Mouse (Mus musculus): ENCODE results near the gene Psmd11.
"Not testable (repeated sequence)": the region's sequence is repeated elsewhere in the genome, so short reads cannot be mapped to it uniquely, and the experiment has no call there.

The Psmd11 gene

GRCm38 (mm10) chr11:80428381-80429008 is at the start of gene Psmd11:
TSS of gene Psmd11 (plus strand) at chr11:80428615.
- peak; percentile 96 to 97 for DNase-seq

DNA sequence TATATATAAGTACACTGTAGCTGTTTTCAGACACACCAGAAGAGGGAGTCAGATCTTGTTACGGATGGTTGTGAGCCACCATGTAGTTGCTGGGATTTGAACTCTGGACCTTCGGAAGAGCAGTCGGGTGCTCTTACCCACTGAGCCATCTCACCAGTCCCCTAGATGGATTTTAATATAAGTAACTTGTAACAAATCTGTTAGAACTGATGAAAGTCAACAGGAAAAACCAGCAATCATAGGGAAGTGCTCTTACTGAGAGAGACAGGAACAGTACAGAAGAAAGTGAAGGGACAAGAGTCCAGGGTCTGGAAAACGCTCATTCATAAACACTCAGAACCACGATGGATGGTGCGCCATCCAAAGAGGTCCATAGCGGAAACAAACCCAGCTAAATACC is 49.2 kb upstream of the Psmd11 start:
- DNase-seq: not testable (repeated sequence)

DNA sequence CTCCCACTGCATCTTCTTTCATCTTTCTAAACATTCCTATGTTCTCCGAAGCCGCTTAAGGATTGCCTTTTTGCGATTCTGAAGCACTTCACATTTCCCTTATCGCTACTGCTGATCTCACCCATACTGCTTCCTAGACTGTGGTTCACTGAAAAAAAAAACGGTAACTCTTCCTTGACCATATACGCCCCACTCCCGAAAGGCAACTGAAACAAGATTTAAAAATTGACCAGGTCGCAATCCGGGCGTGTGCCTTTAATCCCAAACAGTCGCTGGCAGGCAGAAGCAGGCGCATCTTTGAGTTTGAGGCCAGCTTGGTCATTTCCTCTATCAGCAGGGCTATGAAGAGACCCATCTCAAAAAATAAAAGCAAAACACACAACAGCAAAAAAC is 45.8 kb upstream of the Psmd11 start:
- peak; percentile 26 to 42 for DNase-seq

GRCm38 (mm10) chr11:80383019-80383625 is 45.3 kb upstream of the Psmd11 start, which contains the start of gene Zfp207:
TSS of gene Zfp207 (plus strand) at chr11:80383279.
- peak; percentile 98 to 99 for DNase-seq

DNA sequence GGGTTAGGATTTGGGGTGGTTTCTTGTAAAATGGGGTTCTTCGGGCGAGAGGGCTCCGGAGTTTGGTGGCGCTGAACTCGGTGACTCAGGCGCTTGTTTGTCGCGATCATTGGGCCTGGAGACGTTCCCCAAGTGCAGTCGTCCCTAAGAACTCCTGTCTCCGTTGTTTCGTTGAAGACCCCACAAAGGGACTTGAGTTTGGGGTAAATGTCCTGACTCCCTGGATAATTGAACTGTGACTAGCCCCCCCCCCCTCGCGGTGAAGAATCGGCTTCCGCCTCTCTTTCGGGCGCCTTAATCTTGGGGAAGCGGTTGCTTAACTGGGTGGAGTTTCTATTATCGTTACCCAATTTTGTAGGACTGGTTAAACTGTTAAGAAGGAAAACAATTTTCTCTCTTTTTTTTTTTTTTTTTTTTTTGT is 44.8 kb upstream of the Psmd11 start:
- no peak for DNase-seq

DNA sequence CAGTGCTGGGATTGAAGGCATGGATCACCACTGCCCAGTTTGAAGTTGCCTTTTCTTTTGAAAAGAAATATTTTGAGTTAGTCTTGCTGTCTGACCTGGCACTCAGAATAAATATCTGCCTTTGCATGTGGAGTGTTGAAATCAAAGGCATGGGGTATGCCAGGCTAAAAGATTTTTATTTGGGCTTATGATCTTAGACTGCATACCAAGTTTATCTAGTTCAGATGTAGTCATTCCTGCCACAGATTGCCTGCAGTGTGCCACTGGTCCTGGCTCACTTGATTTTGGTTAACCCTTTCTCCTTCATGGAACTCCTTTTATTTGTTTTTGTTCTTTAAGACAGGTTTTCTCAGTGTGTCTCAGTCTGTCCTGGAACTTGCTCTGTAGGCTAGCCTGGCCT is 44.0 kb upstream of the Psmd11 start:
- DNase-seq: no peak

DNA sequence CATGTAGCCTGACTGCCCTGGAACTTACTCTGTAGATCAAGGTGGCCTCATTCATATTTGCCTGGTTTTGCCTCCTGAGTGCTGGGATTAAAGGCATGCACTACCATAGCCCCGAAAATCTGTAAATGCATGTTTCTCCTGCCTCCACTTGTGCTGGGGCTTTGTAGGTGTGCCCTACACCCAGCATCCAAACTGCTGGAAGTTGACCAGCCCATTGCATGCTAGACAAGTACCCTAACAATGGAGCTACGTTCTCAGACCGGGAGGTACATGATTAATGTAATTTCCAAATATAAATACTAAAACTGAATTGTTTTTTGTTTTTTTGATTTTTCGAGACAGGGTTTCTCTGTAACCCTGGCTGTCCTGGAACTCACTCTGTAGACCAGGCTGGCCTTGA is 43.4 kb upstream of the Psmd11 start:
- DNase-seq: no peak

DNA sequence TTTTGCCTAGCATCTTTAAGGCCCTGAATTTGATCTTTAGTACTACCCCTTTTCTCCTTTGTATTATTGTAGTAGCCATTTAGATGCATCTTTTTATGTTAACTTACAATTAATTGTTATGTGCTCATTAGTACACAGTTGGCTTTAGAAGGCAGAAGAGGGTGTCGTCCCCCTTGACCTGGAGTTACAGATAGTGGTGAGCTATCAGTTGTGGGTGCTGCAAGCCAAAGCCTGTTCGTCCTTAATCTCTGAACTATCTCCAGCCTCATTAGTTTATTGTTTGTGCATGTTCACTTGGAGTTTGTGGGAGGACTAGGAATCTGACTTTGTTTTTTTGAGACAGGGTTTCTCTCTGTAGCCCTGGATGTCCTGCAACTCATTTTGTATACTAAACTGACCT is 41.6 kb upstream of the Psmd11 start:
- DNase-seq: no peak

DNA sequence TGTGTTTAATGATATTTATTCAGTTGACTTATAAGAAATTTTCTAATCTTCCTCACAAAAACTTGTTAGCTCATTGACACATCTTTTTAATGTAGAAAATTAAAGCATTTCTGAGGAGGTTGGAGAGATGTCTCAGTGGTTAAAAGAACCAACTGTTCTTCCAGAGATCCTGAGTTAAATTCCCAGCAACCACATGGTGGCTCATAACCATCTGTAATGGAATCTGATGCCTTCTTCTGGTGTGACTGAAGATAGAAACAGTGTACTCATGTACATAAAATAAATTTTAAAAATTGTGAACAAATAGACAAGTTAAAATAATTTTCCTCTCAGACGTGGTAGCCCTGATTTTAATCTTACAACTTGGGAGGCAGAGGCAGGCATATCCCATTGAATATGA is 38.5 kb upstream of the Psmd11 start:
- DNase-seq: no peak

DNA sequence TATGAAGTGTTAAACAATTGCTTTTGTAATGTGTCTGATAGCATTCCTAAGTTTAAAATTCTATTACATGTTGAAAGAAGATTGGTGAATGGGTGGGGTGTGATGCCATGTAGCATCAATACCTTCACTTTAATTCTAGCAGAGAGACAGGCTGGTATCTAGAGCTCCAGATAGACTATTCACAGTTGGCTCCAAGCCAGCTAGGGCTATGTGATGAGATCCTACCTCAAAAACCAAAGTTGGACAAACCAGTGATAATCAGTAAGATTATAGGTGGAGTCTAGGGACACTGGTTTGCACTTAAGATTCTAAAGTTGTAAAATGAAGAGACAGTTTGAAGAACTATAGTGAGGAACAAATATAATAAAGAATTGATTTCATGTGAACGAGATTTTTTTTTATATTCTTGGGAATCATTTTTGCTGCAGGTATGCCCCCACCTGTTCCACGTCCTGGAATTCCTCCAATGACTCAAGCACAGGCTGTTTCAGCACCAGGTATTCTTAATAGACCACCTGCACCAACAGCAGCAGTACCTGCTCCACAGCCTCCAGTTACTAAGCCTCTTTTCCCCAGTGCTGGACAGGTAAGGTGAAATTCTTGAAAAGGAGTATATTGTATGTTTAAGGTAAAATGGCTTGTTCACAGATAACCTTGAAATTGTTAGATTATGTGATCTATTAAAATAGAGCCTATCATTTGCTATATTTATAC is 36.9 kb upstream of the Psmd11 start:
- no peak for DNase-seq

- no peak for DNase-seq
Measured at GRCm38 (mm10) chr11:80395930-80396329, 32.5 kb upstream of the Psmd11 start.

DNA sequence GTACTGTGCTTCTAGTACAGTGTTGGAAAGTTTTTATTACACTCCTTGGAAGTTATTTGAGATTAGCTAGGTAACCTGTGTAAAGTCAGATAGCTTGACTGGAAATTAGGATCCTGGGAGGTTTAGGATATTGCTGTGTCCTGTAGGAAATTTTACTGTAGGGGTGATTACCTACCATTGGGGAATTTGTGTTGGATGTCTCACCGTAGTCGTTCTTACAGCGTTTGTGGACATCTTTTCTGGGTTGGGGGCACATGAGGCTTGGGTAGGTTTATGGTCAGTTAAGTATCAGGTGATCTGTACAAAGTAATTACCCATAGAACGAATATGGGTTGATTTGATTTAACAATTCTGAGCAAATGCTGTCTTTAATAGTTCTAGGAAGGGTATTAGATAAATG is 31.8 kb upstream of the Psmd11 start:
- no peak for DNase-seq

- not testable (repeated sequence) for DNase-seq
Measured at GRCm38 (mm10) chr11:80407878-80408277, 20.5 kb upstream of the Psmd11 start.

GRCm38 (mm10) chr11:80410377-80410776 is 18.0 kb upstream of the Psmd11 start:
- DNase-seq: no peak

DNA sequence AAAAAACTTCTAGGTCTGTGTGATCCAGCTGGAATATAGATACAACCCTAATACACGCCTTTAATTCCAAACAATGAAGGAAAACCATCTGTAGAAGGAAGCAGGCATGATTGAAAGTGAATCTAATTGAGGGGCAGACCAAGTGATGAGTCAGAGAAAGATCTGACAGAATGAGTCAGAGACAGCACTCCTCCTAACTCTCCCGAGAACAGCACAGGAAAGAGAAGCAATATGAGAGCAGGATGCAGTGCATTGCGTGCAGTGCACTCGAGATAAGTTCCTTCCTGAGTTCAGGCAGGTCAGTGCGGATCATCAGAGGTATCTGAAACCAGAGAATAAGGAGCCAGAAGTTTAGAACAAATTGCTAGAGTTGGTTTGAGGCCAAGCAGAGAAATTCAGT is 11.3 kb upstream of the Psmd11 start:
- DNase-seq: no peak

GRCm38 (mm10) chr11:80419743-80420142 is 8.7 kb upstream of the Psmd11 start:
- no peak for DNase-seq

GRCm38 (mm10) chr11:80420202-80420984 is 8.0 kb upstream of the Psmd11 start:
- DNase-seq: no peak

- DNase-seq: no peak
Measured at GRCm38 (mm10) chr11:80421421-80422047, 6.9 kb upstream of the Psmd11 start.

- no peak for DNase-seq
Measured at GRCm38 (mm10) chr11:80424691-80425090, 3.7 kb upstream of the Psmd11 start.

DNA sequence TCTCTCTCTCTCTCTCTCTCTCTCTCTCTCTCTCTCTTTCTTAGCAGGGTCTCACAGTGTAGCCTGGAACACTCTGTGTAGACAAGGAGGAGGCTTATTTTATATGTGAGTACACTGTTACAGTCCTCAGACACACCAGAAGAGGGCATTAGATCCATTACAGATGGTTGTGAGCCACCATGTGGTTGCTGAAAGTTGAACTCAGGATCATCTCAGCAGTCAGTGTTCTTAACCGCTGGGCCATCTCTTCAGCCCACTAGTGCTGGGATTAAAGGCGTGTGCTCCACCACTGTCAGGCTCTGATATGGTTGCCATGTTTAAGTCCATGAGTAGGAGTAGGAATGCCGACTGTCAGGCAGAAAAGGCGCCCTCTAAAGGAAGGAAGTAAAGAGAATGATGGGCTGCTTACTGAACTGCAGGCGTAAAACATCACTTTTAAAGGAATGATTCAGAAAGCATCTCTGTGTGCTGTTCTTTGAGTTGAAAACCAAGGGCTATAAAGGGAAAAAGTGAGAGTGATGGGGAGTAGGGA is 3.1 kb upstream of the Psmd11 start:
- DNase-seq: no peak

DNA sequence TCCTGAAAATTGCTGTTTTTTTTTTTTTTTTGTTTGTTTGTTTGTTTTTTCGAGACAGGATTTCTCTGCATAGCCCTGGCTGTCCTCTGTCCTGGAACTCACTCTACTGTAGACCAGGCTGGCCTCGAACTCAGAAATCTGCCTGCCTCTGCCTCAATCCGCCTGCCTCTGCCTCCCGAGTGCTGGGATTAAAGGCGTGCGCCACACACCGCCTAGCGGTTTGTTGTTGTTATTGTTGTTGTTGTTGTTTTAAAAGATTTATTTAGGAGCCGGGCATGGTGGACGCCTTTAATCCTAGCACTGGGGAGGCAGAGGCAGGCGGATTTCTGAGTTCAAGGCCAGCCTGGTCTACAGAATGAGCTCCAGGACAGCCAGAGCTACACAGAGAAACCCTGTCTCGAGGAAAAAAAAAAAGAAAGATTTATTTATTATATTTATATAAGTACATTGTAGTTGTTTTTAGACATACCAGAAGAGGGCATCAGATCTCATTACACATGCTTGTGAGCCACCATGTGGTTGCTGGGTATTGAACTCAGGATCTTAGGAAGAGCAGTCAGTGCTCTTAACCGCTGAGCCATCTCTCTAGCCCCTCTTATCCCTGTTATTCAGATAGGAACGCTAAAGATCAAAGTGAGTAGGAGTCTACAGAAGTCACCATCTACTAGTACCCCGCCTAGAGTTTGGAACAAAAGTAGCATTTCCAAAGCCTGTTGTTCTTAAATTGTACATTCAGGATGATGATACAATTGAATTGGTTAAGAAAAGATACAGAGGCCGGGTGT is 2.2 kb upstream of the Psmd11 start:
- DNase-seq: not testable (repeated sequence)

- peak; percentile 48 to 62 for DNase-seq
Measured at GRCm38 (mm10) chr11:80429009-80429475, 627 bp downstream of the Psmd11 start.

Measured in lung, postnatal 4 days (tissue).